Mouse (Mus musculus) olfactory bulb, adult 2 months (tissue): Measurements from ENCODE around the gene Ctcf.

ENCODE experiments used
- CTCF ChIP-seq: fragments of 200-500 bp; IDR thresholded peaks from 2 replicates; pipeline ENCODE4 v1.5.1; 2012; ENCODE audit warnings: low read depth, mild to moderate bottlenecking, low read length, moderate library complexity; ENCODE audit not compliant: insufficient read depth
- POLR2A ChIP-seq: fragments of 200-500 bp; IDR thresholded peaks from 2 replicates; pipeline ENCODE4 v1.6.1; 2012; ENCODE audit warnings: mild to moderate bottlenecking, low read depth, low read length, moderate library complexity; ENCODE audit not compliant: insufficient read depth

DNA sequence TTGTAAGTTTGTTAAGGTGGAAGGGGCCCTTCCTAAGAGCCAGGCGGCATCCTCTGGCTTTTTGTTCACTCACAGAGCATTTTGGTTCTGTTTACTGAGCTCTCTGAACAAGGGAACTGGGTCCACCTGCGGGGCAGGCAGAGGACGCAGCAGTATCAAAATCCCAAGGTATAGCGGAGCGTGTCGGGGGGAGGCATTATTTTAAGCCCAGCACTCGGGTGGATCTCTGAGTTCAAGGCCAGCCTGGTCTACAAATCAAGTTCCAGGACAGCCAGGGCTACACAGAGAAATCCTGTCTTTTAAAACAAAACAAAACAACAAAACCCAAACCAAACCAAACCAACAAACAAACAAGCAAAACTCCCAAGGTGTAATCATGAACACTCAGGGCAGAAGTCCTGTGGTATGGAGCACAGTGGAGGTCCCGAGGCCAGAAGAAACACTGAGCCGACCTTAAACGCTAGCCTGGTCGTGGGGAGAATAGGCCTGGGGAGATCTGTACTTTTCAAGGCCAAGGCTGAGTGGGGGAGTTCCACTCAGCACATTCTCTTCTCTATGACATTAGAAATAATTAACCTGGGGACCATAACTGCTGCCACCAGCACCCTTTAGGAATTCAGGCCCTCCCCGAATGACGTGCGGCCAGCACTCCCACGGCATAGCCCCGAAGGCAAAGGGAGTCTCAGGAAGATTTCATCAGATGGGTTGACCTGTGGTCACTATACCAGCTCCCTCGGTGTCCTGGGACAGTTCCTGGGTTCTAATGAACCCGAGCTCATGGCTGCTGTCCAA is 41.7 kb upstream of the Ctcf start:
- no peak for TF ChIP-seq POLR2A
- TF ChIP-seq CTCF, result no peak
